Comparison of ENCODE assay signal across 15 mouse cellular contexts in the genomic region with DNA sequence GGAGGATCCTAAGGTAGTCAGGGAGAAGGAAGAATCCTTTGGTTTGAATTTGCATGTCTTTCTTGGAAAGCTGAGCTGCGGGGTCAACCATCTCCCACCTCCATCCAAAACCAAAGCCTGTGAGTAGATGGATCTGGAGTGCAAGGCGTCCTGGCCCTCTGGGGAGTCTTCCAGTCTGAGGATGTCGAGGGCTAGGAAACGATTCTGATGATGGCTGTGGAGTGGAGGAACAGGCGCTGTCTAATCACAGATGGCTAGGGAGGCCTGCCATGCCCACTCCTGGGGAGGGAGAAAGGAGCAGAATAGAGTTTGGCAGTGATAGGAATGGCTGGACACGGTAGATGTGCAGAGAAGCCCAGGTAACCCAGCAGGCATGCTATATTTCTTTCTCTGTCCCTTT.
DNase-seq lines count a peak whose midpoint lies in the region; ATAC-seq and TF ChIP-seq lines count a peak whose summit lies in the region.
"Had no signal": no experiment of that assay in that cellular context is flagged by ENCODE, and none has a peak within 500 bp of the region (broad histone marks: within the 10 kb centered on the region; RNA-seq: fewer than 3 reads in every experiment).

No protein-coding gene starts in this region.

- TF ChIP-seq CTCF in cerebellum, adult 2 months (IDR thresholded peaks at IDR 0.05; ENCODE audit: borderline replicate concordance, insufficient read depth, low read depth, low read length) = no peak

- H3K4me1 ChIP-seq in hindbrain, embryonic 10.5 days (replicated peaks) = peaks cover 53% of the 10 kb centered on the region
- H3K4me1 ChIP-seq in hindbrain, embryonic 11.5 days (replicated peaks; ENCODE audit: control insufficient read depth, insufficient read depth, low read length) = peaks cover 10% of the 10 kb centered on the region
- peaks cover 58% of the 10 kb centered on the region for H3K4me1 ChIP-seq in cerebellum, adult 2 months (ENCODE audit: control insufficient read depth, insufficient read depth, low read length)
- H3K4me1 ChIP-seq in embryonic facial prominence, embryonic 14.5 days (ENCODE audit: control insufficient read depth, insufficient read depth, low read length) = peaks cover 20% of the 10 kb centered on the region
- H3K4me1 ChIP-seq in midbrain, embryonic 13.5 days (replicated peaks) = peaks cover 66% of the 10 kb centered on the region
- H3K4me1 ChIP-seq: heart, embryonic 15.5 days had no signal

- DNase-seq in hindbrain, embryonic 10.5 days (ENCODE audit: low spot score) = no peak
- no peak for DNase-seq in hindbrain, embryonic 11.5 days (ENCODE audit: low spot score)
- peak; percentile 80 to 88 for DNase-seq in cerebellum, adult 2 months
- no peak for DNase-seq in embryonic facial prominence, embryonic 14.5 days (ENCODE audit: low spot score)
- DNase-seq in urinary bladder, adult 2 months (ENCODE audit: low spot score) = no peak
- no peak for DNase-seq in lung, postnatal 36 days
- DNase-seq: gastrocnemius, postnatal 14 days; kidney, postnatal 25 days had no signal

- no peak for ATAC-seq in hindbrain, embryonic 11.5 days (ENCODE audit: low FRiP score)
- peak; percentile 26; the same call in 1 of the 2 replicates for ATAC-seq in embryonic facial prominence, embryonic 14.5 days (ENCODE audit: low read depth)
- ATAC-seq in midbrain, embryonic 13.5 days = no peak
- no peak for ATAC-seq in CD4-positive, CD25-positive, alpha-beta regulatory T cell, adult 4 months
- ATAC-seq: forebrain, embryonic 16.5 days; inflammation-experienced regulatory T-cells, adult 6 months; lung, postnatal 0 days had no signal

- 75% methylated on average over 6 of the region's 6 CpGs for WGBS in hindbrain, embryonic 10.5 days
- WGBS in hindbrain, embryonic 11.5 days = 64% methylated on average over 6 of the region's 6 CpGs
- 17% methylated on average over 6 of the region's 6 CpGs for WGBS in cerebellum, adult 2 months
- 48% methylated on average over 6 of the region's 6 CpGs for WGBS in embryonic facial prominence, embryonic 14.5 days
- WGBS in midbrain, embryonic 13.5 days = 76% methylated on average over 6 of the region's 6 CpGs

- H3K9ac ChIP-seq in hindbrain, embryonic 11.5 days (ENCODE audit: low read depth, low read length) = no peak overlapping the region
- H3K9ac ChIP-seq in embryonic facial prominence, embryonic 14.5 days (ENCODE audit: low read depth, low read length) = no peak overlapping the region
- no peak overlapping the region for H3K9ac ChIP-seq in midbrain, embryonic 13.5 days (replicated peaks)
- H3K9ac ChIP-seq: heart, embryonic 15.5 days had no signal

- peaks cover 7% of the 10 kb centered on the region; the same call in 1 of the 2 replicates for H3K9me3 ChIP-seq in hindbrain, embryonic 10.5 days
- no peaks in the 10 kb centered on the region for H3K9me3 ChIP-seq in hindbrain, embryonic 11.5 days (ENCODE audit: control insufficient read depth, low read length)
- no peaks in the 10 kb centered on the region for H3K9me3 ChIP-seq in embryonic facial prominence, embryonic 14.5 days (ENCODE audit: control insufficient read depth, low read length)
- H3K9me3 ChIP-seq in midbrain, embryonic 13.5 days = no peaks in the 10 kb centered on the region
- H3K9me3 ChIP-seq: heart, embryonic 15.5 days had no signal

- no peak overlapping the region for H3K4me3 ChIP-seq in hindbrain, embryonic 10.5 days
- H3K4me3 ChIP-seq in hindbrain, embryonic 11.5 days (ENCODE audit: low read depth, low read length) = no peak overlapping the region
- no peak overlapping the region for H3K4me3 ChIP-seq in cerebellum, adult 2 months (replicated peaks; ENCODE audit: insufficient read depth, low read depth, low read length)
- no peak overlapping the region for H3K4me3 ChIP-seq in embryonic facial prominence, embryonic 14.5 days (ENCODE audit: low read depth, low read length)
- no peak overlapping the region for H3K4me3 ChIP-seq in midbrain, embryonic 13.5 days (replicated peaks)
- H3K4me3 ChIP-seq: heart, embryonic 15.5 days had no signal

- 0 out of 2 replicates have a peak, but pooled peaks cover 3% of the 10 kb centered on the region for H3K36me3 ChIP-seq in hindbrain, embryonic 10.5 days
- no peaks in the 10 kb centered on the region for H3K36me3 ChIP-seq in hindbrain, embryonic 11.5 days (ENCODE audit: control insufficient read depth, insufficient read depth, low read length)
- H3K36me3 ChIP-seq in embryonic facial prominence, embryonic 14.5 days (ENCODE audit: control insufficient read depth, insufficient read depth, low read length) = no peaks in the 10 kb centered on the region
- peaks cover 5% of the 10 kb centered on the region; the same call in 1 of the 2 replicates for H3K36me3 ChIP-seq in midbrain, embryonic 13.5 days
- H3K36me3 ChIP-seq: heart, embryonic 15.5 days had no signal

- no peaks in the 10 kb centered on the region for H3K27me3 ChIP-seq in hindbrain, embryonic 10.5 days (ENCODE audit: insufficient read depth, poor library complexity, severe bottlenecking)
- H3K27me3 ChIP-seq in hindbrain, embryonic 11.5 days (ENCODE audit: control insufficient read depth, insufficient read depth, low read length) = no peaks in the 10 kb centered on the region
- no peaks in the 10 kb centered on the region for H3K27me3 ChIP-seq in cerebellum, adult 2 months (ENCODE audit: control insufficient read depth, insufficient read depth, low read length)
- H3K27me3 ChIP-seq in embryonic facial prominence, embryonic 14.5 days (replicated peaks; ENCODE audit: control insufficient read depth, insufficient read depth, low read length) = no peaks in the 10 kb centered on the region
- no peaks in the 10 kb centered on the region for H3K27me3 ChIP-seq in midbrain, embryonic 13.5 days
- H3K27me3 ChIP-seq: heart, embryonic 15.5 days had no signal

- H3K4me2 ChIP-seq in hindbrain, embryonic 11.5 days (replicated peaks; ENCODE audit: low read depth, low read length) = no peak overlapping the region
- no peak overlapping the region for H3K4me2 ChIP-seq in embryonic facial prominence, embryonic 14.5 days (ENCODE audit: low read depth, low read length)
- H3K4me2 ChIP-seq in midbrain, embryonic 13.5 days (replicated peaks) = no peak overlapping the region
- H3K4me2 ChIP-seq: heart, embryonic 15.5 days; liver, embryonic 11.5 days had no signal

- 0 out of 2 replicates have a peak, but pooled peaks have one; percentile 8 for TF ChIP-seq POLR2A in cerebellum, adult 2 months (IDR thresholded peaks at IDR 0.05; ENCODE audit: borderline replicate concordance, insufficient read depth, low read length)

- peak overlapping the region; percentile 84 for H3K27ac ChIP-seq in hindbrain, embryonic 10.5 days
- no peak overlapping the region for H3K27ac ChIP-seq in hindbrain, embryonic 11.5 days (ENCODE audit: low read depth, low read length)
- peak overlapping the region; percentile 89 for H3K27ac ChIP-seq in cerebellum, adult 2 months (ENCODE audit: insufficient read depth, low read length)
- peak overlapping the region; percentile 63 for H3K27ac ChIP-seq in embryonic facial prominence, embryonic 14.5 days (replicated peaks; ENCODE audit: low read depth, low read length)
- H3K27ac ChIP-seq in midbrain, embryonic 13.5 days = peak overlapping the region; percentile 64; the same call in 1 of the 2 replicates
- H3K27ac ChIP-seq: heart, embryonic 15.5 days had no signal

Comparison
In these comparisons a context has a peak if more than half of its experiments do, and no peak if none do; other contexts are left out.
1. DNase-seq: peak in cerebellum, adult 2 months (2 of 2); none in hindbrain, embryonic 10.5 days (single experiment), hindbrain, embryonic 11.5 days (single experiment), embryonic facial prominence, embryonic 14.5 days (single experiment), urinary bladder, adult 2 months (single experiment) and lung, postnatal 36 days (single experiment).